ENCODE assay signal across 21 mouse cellular contexts in the genomic region with DNA sequence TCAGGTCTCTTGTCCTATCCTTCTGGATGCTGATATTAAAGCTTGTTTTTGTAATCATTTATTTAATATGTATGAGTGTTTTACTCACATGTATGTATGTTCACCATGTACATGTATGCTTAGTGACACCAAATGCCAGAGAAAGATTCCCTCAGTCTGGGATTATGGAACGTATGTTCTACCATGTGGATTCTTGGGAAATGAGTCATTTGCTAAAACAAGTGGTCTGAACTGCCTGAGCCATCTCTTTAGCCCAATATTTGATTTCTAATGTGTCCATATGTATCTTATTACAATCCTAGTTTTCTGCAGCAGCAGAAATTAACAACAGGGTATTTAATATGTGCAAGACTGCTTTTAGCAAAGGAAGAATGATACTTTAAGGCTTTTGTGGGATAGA.
"Had no signal": no experiment of that assay in that cellular context is flagged by ENCODE, and none has a peak within 500 bp of the region (broad histone marks: within the 10 kb centered on the region; RNA-seq: fewer than 3 reads in every experiment).

No protein-coding gene starts in this region.

- DNase-seq: liver, postnatal 0 days; lung, adult 2 months; lung, postnatal 14 days; lung, postnatal 36 days; retina, postnatal 1 day; right cerebral cortex, adult 18-20 months; right cerebral cortex, postnatal 25 days; right cerebral cortex, postnatal 4 days; spleen, adult 18-20 months; thymus, adult 18-20 months; thymus, postnatal 25 days; thymus, postnatal 4 days had no signal

- H3K27me3 ChIP-seq: lung, embryonic 15.5 days; megakaryocyte, embryonic 14.5 days; midbrain, embryonic 13.5 days; midbrain, embryonic 15.5 days; neural tube, embryonic 13.5 days; neural tube, embryonic 15.5 days had no signal

- H3K4me2 ChIP-seq: lung, embryonic 15.5 days; midbrain, embryonic 11.5 days; midbrain, embryonic 13.5 days; midbrain, embryonic 15.5 days; neural tube, embryonic 13.5 days; neural tube, embryonic 15.5 days had no signal

- H3K4me1 ChIP-seq: lung, embryonic 15.5 days; neural tube, embryonic 15.5 days had no signal

- H3K9me3 ChIP-seq: lung, embryonic 15.5 days; megakaryocyte, embryonic 14.5 days; midbrain, embryonic 13.5 days; midbrain, embryonic 15.5 days; neural tube, embryonic 13.5 days; neural tube, embryonic 15.5 days had no signal

- ATAC-seq: liver, postnatal 0 days; lung, postnatal 0 days; midbrain, embryonic 13.5 days; midbrain, embryonic 15.5 days had no signal

- H3K9ac ChIP-seq: liver, postnatal 0 days; lung, embryonic 15.5 days; midbrain, embryonic 13.5 days; midbrain, embryonic 15.5 days; neural tube, embryonic 13.5 days; neural tube, embryonic 15.5 days had no signal

- H3K27ac ChIP-seq: lung, embryonic 15.5 days; macrophage; midbrain, embryonic 13.5 days; midbrain, embryonic 15.5 days; neural tube, embryonic 13.5 days; neural tube, embryonic 15.5 days had no signal

- H3K4me3 ChIP-seq: lung, embryonic 15.5 days; megakaryocyte, embryonic 14.5 days; midbrain, embryonic 13.5 days; midbrain, embryonic 15.5 days; neural tube, embryonic 13.5 days; neural tube, embryonic 15.5 days had no signal
